Mouse (Mus musculus): ENCODE data around the gene Ldlrad3. TPM values are rescaled to one million over a fixed set of nuclear protein-coding genes. Genes with fewer than 3 reads are reported as not detected.

Gene Ldlrad3
- polyA plus RNA-seq, 2 experiments = 2.1 to 2.9 TPM

DNA sequence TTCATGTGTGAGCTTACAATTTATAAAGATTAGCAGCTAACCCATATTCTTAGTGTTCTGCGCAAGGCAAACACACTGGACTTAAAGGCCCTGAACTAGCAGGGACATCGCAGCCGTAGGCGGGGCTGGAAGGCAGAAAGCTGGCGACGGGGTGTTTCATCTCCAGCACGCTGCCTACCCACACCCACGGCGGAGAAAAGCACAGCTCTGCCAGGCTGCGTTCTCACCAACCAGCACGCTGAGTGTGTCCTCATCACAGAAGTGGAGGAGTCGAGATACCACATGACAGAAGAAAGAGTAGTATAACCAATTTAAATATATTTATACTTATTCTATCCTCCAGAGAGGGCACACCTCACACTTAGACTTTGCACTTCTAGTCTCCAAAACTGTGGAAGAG, 82.2 kb downstream of the Ldlrad3 start:
- no peaks in the 10 kb centered on the region for H3K27me3 ChIP-seq (ENCODE audit: control insufficient read depth, insufficient read depth, low read length)
- ATAC-seq (ENCODE audit: insufficient read depth) = no peak
- H3K4me3 ChIP-seq (ENCODE audit: insufficient read depth in 1 of 2, low read depth in 2 of 2, low read length in 2 of 2) = no peak overlapping the region
- 71% methylated on average over 12 of the region's 12 CpGs for WGBS (ENCODE audit: insufficient replicate concordance)
- no peaks in the 10 kb centered on the region for H3K36me3 ChIP-seq (replicated peaks; ENCODE audit: control insufficient read depth, insufficient read depth, low read depth)
- TF ChIP-seq CTCF (IDR thresholded peaks at IDR 0.05; ENCODE audit: low read depth) = no peak
- TF ChIP-seq EP300 (IDR thresholded peaks at IDR 0.05; ENCODE audit: low read depth) = no peak
- H3K4me1 ChIP-seq (replicated peaks; ENCODE audit: control insufficient read depth in 2 of 2, insufficient read depth in 2 of 2, low read length in 1 of 2) = peaks cover 0 to 2% of the 10 kb centered on the region in 2 experiments; a peak in 1 of 4 replicates
- H3K27ac ChIP-seq = no peak overlapping the region
- no peak overlapping the region for H3K4me2 ChIP-seq (ENCODE audit: low read depth)
- H3K9ac ChIP-seq (replicated peaks) = no peak overlapping the region
- H3K9me3 ChIP-seq (ENCODE audit: control insufficient read depth, low read length) = no peaks in the 10 kb centered on the region
- DNase-seq (ENCODE audit: low read depth in 3 of 3, low spot score in 3 of 3) = no peak

- H3K9ac ChIP-seq (replicated peaks) = no peak overlapping the region
- ATAC-seq (ENCODE audit: insufficient read depth) = no peak
Observed at GRCm38 (mm10) chr2:102100490-102100889, 85.7 kb downstream of the Ldlrad3 start.

GRCm38 (mm10) chr2:102099702-102100450, 86.3 kb downstream of the Ldlrad3 start:
- no peak for TF ChIP-seq EP300 (IDR thresholded peaks at IDR 0.05; ENCODE audit: low read depth)
- TF ChIP-seq CTCF (IDR thresholded peaks at IDR 0.05; ENCODE audit: low read depth) = no peak
- H3K9me3 ChIP-seq (ENCODE audit: control insufficient read depth, low read length) = no peaks in the 10 kb centered on the region
- DNase-seq (ENCODE audit: low read depth in 3 of 3, low spot score in 3 of 3) = no peak
- no peak overlapping the region for H3K4me2 ChIP-seq (ENCODE audit: low read depth)
- 62% methylated on average over 14 of the region's 14 CpGs for WGBS (ENCODE audit: insufficient replicate concordance)
- H3K36me3 ChIP-seq (replicated peaks; ENCODE audit: control insufficient read depth, insufficient read depth, low read depth) = no peaks in the 10 kb centered on the region
- ATAC-seq (ENCODE audit: insufficient read depth) = no peak
- H3K4me3 ChIP-seq (ENCODE audit: insufficient read depth in 1 of 2, low read depth in 2 of 2, low read length in 2 of 2) = no peak overlapping the region
- H3K4me1 ChIP-seq (replicated peaks; ENCODE audit: control insufficient read depth in 2 of 2, insufficient read depth in 2 of 2, low read length in 1 of 2) = no peaks in the 10 kb centered on the region
- no peak overlapping the region for H3K9ac ChIP-seq (replicated peaks)
- H3K27me3 ChIP-seq (ENCODE audit: control insufficient read depth, insufficient read depth, low read length) = no peaks in the 10 kb centered on the region
- no peak overlapping the region for H3K27ac ChIP-seq

More at GRCm38 (mm10) chr2:102100490-102100889, 85.7 kb downstream of the Ldlrad3 start:
- DNase-seq (ENCODE audit: low read depth in 3 of 3, low spot score in 3 of 3) = no peak
- Histone ChIP-seq H3K4me3 (ENCODE audit: insufficient read depth in 1 of 2, low read depth in 2 of 2, low read length in 2 of 2) (no peak overlapping the region), H3K36me3 (replicated peaks; ENCODE audit: control insufficient read depth, insufficient read depth, low read depth) (no peaks in the 10 kb centered on the region), H3K4me1 (replicated peaks; ENCODE audit: control insufficient read depth in 2 of 2, insufficient read depth in 2 of 2, low read length in 1 of 2) (no peaks in the 10 kb centered on the region), H3K27me3 (ENCODE audit: control insufficient read depth, insufficient read depth, low read length) (no peaks in the 10 kb centered on the region), H3K27ac (no peak overlapping the region), H3K4me2 (ENCODE audit: low read depth) (no peak overlapping the region), H3K9me3 (ENCODE audit: control insufficient read depth, low read length) (no peaks in the 10 kb centered on the region)
- TF ChIP-seq EP300 (IDR thresholded peaks at IDR 0.05; ENCODE audit: low read depth) (no peak), CTCF (IDR thresholded peaks at IDR 0.05; ENCODE audit: low read depth) (no peak)
- 55% methylated on average over 4 of the region's 4 CpGs for WGBS (ENCODE audit: insufficient replicate concordance)

- TF ChIP-seq CTCF (IDR thresholded peaks at IDR 0.05; ENCODE audit: low read depth) (no peak), EP300 (IDR thresholded peaks at IDR 0.05; ENCODE audit: low read depth) (no peak)
- Histone ChIP-seq H3K27me3 (ENCODE audit: control insufficient read depth, insufficient read depth, low read length) (no peaks in the 10 kb centered on the region), H3K36me3 (replicated peaks; ENCODE audit: control insufficient read depth, insufficient read depth, low read depth) (no peaks in the 10 kb centered on the region), H3K27ac (no peak overlapping the region), H3K4me3 (ENCODE audit: insufficient read depth in 1 of 2, low read depth in 2 of 2, low read length in 2 of 2) (no peak overlapping the region), H3K4me2 (ENCODE audit: low read depth) (no peak overlapping the region), H3K4me1 (replicated peaks; ENCODE audit: control insufficient read depth in 2 of 2, insufficient read depth in 2 of 2, low read length in 1 of 2) (no peaks in the 10 kb centered on the region), H3K9ac (replicated peaks) (no peak overlapping the region), H3K9me3 (ENCODE audit: control insufficient read depth, low read length) (no peaks in the 10 kb centered on the region)
- 65% methylated on average over 4 of the region's 4 CpGs for WGBS (ENCODE audit: insufficient replicate concordance)
- ATAC-seq (ENCODE audit: insufficient read depth) (no peak), DNase-seq (ENCODE audit: low read depth in 3 of 3, low spot score in 3 of 3) (no peak)
Observed at GRCm38 (mm10) chr2:102099261-102099660, 86.9 kb downstream of the Ldlrad3 start.

DNA sequence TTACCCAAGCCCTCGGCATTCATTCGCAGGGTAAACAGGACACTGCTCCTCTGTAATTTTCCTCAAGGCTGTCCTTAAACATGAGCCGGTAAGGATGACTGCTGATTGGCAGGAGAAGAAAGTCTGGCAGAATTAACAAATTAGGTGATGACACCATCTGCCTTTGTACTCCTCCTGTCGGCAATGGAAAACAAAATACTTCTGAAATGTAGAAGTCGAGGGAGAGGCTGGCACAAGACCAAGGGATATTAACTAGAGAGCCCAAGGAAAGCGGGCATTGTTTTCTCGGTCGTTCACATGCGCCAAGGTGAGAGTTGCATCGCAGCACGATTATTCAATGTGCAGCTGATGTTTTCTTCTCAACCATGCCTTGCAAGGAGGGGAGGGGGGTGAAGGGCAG, 91.4 kb downstream of the Ldlrad3 start:
- 68% methylated on average over 11 of the region's 11 CpGs for WGBS (ENCODE audit: insufficient replicate concordance)
- ATAC-seq (ENCODE audit: insufficient read depth) (no peak), DNase-seq (ENCODE audit: low read depth in 3 of 3, low spot score in 3 of 3) (no peak)
- Histone ChIP-seq H3K4me2 (ENCODE audit: low read depth) (no peak overlapping the region), H3K4me1 (replicated peaks; ENCODE audit: control insufficient read depth in 2 of 2, insufficient read depth in 2 of 2, low read length in 1 of 2) (no peaks in the 10 kb centered on the region), H3K9ac (replicated peaks) (no peak overlapping the region), H3K36me3 (replicated peaks; ENCODE audit: control insufficient read depth, insufficient read depth, low read depth) (no peaks in the 10 kb centered on the region), H3K27me3 (ENCODE audit: control insufficient read depth, insufficient read depth, low read length) (no peaks in the 10 kb centered on the region), H3K9me3 (ENCODE audit: control insufficient read depth, low read length) (no peaks in the 10 kb centered on the region), H3K4me3 (ENCODE audit: insufficient read depth in 1 of 2, low read depth in 2 of 2, low read length in 2 of 2) (no peak overlapping the region), H3K27ac (no peak overlapping the region)
- TF ChIP-seq CTCF (IDR thresholded peaks at IDR 0.05; ENCODE audit: low read depth) = no peak
- no peak for TF ChIP-seq EP300 (IDR thresholded peaks at IDR 0.05; ENCODE audit: low read depth)
